Mouse (Mus musculus) left cerebral cortex, adult 8-10 months (tissue): ENCODE data around the gene Nubp1. TPM values are rescaled to one million over a fixed set of nuclear protein-coding genes. Genes with fewer than 3 reads are reported as not detected.

Source experiments
- DNase-seq, 2 experiments: peaks; one replicate each; pipeline ENCODE4 v3.0.0; 2022; ENCODE audit warnings: low spot score in 2 of 2
- total RNA-seq, 4 experiments: library from RNA; stranded (reverse); gene quantifications; 2 replicates each; pipeline ENCODE4 v1.2.4; 2022

Nubp1 gene
- 10 to 100 TPM; 13.3 to 15.9 (median 14.4) TPM for total RNA-seq

DNA sequence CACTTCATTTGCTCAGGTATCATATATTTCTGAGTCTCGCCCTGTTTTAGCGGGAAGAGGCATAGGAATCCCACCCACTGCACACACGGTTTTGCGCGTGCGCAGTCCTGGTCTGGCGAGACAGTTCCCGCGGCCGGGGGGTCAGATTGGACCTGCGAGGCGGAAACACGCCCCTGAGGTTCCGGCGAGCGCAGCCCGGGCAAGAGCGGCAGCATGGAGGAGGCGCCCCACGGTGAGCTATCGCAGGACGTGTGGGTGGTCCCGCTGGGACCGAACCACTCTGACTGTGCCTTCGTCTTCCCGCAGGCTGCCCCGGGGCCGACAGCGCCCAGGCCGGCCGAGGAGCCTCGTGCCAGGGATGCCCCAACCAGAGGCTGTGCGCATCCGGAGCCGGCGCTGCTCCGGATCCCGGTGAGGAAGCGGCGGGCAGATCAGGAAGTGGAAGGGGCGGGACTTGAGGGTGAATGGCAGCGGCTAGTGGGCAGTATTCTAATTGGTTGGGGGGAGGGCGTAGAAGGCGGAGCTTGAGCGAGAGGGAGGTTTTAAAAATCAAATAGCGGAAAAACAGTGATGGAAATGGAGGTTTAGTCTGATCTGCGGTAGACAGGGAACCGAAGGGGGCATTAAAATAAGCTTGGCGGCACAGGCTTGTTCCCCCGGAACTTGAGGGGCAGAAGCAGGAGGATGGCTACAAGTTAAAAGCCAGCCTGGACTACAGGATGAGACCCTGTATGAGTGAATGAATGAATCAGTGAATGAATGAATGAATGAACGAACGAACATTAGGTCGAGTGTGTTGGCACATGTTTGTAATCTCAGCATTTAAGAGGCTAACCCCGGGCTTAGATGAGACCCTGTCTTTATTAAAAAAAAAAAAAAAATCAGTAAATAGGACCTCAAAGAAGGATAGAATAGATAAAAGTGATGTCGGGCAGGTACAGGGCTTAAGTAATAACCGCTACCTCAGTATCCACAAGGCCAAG is at the start of gene Nubp1:
Nubp1 (plus strand) TSS at position 185 of the 983 bp plus-strand sequence.
- peak; percentile 86 to 89 for DNase-seq

DNA sequence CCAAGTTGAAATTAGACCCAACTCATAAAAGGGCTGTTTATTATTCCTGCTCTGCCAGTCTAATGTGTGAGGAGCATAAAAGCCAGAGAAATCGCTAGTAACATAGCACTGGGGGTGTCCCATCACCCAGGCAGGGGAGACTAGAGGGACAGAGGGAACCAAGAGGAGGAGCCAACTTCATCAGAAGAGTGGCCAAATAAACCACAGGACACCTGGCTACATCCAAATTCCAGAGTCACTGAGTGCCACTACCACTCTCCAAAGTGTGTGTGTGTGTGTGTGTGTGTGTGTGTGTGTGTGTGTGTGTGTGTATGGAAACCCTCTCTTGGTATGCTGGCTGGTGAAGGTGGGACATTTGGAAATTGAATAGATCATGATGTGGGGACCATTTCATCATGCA is 48.7 kb upstream of the Nubp1 start:
- DNase-seq, result no peak

DNA sequence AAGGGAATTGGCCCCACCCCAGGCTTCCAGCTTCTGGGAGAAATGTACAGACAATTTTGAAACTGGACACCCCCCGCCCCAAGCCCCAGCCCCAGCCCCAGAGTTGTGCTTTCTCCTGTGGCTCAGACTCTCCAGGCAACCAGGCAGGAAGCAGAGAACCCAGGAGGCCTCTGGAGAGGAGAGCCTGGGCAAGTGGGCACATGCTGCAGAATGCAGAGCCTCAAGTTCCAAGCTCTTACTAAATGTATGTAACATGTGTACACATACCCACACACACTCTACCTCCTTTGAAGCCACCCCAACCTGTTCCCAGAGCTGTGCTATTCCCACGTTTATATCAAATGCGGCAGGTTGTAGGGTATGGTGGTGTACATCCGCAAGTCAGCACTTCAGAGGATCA is 46.0 kb upstream of the Nubp1 start:
- DNase-seq, result no peak

DNA sequence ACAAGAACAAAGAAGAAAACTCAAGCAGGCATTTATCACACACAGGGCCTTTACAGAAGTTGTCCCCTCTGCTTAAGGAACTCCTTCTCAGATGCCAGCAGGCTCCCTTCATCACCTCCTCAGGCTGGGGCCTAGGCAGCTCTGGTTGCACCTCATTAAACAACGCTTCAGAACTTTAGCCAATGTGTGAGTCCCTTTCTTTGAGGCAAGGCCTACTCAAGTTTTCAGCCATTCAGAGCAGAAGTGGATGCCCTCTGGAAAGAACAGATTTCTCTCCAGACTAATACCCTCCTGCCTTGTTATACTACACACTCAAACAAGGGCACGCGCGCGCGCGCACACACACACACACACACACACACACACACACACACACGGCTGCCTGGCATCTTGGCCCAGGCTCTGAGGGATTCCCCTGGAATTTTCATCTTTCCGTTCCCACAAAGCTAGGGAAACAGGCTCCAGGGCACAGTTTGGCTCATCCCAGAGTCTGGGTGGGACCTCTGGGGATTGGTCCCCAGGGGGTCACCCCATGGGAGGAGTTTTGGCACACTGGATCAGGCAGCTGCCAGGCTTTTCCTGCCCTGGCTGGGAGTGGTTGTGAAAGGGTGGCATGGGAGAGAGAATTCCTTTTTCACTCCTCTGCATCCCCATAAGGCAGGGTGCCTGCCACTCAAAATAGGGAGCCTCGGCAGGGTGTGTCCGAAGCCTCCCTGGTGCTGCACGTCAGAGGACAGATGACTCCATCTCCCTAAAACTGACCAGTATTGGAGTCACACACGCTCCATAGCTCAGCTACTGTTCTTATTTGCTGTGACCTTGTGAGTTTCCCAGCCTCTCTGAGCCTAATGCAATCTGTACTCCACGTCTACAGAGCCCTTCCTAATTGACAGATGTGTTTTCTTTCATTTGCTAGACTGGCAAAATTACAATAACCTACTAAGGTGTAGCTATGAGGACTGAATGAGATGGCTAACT is 45.2 kb upstream of the Nubp1 start:
- DNase-seq, result peak in 1 of 2 experiments; percentile 42

DNA sequence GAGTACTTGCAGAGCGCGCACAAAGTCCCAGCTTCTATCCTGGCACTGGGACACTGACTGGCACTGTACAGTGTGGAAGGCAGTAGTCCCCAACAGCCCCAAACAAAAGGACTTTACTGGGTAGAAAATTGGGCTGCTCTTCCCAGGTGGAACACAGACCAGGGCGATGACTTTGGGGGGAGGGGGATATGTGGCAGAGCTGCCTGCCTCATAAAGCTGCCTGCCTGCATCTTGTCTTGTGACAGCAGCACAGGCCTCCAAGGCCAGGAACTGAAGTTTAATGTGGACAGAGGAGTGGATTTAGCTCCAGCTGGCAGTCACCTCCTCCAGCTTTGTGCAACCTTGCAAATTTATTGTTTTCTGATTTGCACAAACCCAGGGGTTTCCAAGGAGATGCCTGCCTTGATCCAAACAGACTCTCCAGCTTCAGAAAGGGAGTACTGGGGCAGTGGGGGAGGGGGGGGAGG is 42.2 kb upstream of the Nubp1 start:
- peak in 1 of 2 experiments; percentile 22 for DNase-seq

DNA sequence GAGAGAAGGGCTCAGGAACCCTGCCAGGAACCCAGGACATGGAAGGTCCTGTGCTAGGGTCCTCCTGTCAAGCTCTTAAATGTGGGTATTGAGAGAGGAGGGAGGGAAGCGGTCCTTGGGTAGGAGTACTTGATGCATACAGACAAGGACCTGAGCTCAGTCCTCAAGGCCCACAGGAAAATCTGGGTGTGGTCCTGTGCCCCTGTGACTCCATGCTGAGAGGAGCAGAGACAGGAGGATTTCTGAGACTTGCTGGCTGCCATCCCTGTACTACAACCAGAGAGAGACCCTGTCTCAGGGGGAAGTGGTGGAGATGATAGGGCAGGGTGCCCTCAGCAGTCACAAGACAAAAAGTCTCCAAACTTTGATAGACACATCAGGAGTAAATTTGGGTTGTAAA is 41.8 kb upstream of the Nubp1 start:
- DNase-seq, result no peak

DNA sequence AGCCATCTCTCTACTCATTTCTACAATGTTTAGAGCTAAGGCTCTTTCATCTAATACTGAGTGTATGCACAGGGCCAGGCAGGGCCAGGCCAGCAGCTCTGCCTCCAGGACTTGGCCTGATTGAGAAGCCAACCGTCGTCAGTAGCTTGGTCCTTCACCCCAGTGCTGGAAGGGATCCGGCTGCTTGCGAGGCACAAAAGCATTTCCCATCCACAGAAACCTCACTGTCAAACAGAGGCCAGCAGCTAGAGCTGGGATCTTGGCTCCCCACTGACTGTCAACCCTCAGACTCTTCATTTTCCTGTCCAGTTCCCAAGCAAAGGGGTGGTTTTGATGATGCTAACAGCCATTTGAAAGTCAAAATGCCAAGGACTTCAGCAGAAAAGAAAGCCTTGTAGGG is 39.4 kb upstream of the Nubp1 start:
- DNase-seq, result no peak

DNA sequence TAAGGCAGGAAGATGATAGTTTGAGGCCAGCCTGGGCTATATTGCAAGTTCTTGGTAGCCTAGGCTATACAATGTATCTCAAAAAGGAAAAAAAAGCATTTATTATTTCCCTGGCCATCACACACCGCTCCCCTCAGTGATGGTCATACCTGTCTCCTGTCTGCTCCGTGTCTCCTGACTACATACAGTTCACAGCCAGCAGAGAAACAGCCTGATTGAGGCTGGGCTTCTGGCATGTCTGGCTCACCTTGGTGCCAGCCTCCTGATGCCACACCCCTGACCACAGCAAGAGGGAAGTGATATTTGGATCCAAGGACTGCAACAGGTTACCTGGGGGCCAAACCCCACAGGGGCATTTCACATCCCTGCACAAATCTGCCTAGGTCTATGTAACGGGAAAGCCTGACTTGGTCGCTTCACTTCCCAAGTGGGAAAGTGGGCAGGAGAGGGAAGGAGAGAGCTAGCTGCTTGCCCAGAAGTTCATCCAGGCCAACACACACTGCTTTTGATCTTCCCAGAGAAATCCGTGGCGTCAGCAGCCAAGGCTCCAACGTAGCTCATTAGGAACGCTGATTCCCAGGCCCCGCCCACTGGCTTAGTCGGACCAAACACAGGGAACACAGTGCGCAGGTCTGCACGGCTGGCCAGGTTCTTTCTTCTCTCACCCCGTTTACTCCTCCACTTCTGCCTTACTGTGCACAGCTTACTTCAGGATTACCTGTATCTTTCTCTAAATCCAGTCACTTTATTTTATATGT is 37.3 kb upstream of the Nubp1 start:
- DNase-seq, result no peak

DNA sequence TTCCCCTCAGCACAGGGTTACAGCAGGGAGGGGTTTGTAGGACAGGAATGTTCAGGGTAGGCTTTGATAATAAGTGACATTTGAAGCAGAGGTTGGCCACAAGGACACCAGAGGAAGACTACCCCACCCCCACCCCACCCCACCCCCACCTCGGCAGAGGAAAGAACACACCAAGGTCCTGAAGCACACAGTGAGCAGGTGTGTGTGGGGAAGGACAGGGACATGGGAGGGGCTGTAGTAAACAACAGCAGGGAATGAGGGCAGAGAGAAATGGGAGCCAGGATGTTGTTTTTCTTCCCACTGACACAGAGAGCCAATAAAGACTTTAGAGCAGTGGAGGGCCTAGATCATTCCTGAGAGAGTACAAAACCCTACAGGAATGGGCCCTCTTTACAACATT is 34.5 kb upstream of the Nubp1 start:
- DNase-seq, result no peak

DNA sequence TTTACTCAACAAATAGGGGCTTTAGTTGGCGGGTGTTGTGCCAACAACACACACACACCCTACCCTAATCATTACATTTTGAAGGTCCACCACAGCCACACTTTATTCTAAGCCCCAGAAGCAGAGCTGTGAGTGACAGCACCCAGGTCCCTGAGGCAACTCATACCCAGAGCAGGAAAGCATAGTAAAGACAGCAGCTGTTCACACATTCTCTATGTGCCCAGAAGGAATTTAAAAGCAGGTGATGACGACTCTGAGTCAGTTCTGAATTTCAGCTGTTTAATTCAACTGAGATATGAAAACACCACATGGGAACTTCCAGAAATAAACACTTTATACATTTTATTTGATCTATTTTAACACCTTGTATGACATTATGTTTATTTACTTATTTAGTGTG is 32.2 kb upstream of the Nubp1 start:
- peak in 1 of 2 experiments; percentile 32 for DNase-seq

DNA sequence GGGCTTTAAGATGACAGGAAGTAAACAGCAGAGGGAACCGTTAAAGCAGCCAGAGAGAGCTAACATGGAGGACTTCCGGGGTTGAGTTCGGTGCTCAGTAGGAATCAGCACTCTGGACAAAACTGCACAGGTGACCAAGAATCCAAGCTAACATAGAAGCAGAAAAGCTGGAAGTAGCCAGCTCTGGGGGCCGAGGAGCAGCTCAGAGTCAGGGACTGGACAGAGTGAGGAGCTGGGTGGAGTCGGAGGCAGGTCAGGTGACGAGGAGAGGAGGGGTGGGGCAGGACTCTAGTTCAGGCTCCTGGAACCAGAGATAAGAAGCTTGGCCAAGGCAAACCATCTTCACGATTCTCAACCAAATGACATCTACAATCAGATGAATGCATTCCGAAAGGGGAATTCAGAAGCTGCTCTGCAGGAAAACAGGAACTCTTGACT is 27.7 kb upstream of the Nubp1 start:
- no peak for DNase-seq

DNA sequence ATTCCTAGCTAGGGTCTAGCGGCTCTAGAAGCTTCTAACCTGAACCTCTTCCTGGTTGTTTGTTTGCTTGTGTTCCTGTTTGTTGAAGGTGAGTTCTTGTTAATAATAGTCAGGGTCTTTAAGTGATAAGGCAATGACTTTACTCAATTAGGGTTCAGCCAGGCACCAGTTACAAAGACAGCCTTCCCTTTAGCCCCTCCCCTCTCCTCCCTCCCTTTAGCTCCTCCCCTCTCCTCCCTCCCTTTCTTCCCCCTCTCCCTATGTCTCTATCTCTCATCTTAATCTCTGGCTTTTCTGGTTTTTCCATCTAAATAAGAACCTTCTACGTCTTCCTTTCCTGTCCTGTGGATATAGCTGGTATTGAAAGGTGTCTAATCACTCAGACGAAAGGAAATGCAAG is 27.2 kb upstream of the Nubp1 start:
- DNase-seq, result no peak

DNA sequence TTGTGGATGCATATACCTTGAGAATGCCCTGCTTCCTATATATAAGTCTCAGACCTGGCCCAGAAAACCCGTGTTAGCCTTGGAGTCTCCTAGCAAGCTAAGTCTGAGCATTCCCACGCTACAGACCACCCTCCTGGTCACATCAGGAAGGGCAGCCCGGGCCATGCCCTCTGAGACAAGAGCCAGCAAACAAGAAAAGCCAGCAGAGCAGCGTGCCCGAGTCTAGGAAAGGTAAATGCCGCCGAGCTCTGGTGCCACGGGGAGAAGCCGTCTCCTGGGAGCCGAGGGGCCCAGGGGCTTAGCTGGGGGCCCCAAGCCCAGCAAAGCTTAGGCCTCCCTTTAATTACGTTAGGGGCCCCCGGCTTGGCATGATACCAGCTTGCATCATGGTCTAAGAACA is 26.5 kb upstream of the Nubp1 start:
- DNase-seq, result no peak

DNA sequence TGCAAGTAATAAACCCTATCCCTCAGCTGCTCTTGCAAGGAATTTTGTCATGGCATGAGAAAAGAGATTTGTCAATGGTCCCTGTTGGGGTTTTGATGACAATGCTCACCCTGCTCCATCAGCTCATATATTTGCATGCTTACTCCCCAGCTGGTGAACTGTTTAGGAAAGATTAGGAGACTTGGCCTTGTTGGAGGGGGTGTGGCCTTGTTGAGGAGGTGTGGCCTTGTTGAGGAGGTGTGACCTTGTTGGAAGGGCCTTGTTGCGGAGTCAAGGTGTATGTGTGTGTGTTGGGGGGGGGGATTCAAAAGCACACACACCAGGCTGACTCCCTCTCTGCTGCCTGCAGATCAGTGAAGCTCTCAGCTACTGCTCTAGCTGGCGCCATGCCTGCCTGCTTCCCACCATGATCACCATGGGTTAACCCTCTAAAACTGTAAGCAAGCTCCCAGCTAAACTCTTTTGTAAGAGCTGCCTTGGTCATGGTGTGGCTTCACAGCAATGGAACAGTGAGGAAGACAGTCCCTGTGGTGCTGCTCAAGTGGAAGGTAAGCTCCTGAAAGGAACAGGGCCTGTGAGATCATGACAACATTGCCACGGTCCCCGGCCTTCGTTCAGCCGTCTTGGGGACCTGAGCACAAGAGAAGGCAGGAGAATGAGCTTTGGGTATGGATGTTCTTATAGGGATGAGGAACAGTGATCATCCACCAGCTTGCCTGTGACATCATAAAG is 22.9 kb upstream of the Nubp1 start:
- no peak for DNase-seq

DNA sequence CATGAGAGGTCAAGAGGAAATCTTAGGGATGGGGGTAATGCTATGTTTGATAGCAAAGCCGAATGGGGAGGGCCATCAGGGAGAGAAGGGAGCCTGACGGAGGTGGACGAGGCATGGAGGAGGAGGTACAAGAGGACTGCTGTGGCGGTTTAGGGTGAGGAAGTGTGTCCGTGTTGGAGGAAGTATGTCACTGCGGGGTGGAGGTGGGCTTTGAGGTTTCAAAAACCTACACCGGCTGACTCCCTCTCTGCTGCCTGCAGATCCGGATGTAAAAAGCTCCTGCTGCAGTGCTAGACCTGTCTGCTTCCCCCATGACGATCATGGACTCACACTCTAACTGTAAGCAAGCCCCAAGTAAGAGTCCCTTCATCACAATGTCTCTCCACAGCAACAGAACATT is 19.2 kb upstream of the Nubp1 start:
- DNase-seq, result no peak

DNA sequence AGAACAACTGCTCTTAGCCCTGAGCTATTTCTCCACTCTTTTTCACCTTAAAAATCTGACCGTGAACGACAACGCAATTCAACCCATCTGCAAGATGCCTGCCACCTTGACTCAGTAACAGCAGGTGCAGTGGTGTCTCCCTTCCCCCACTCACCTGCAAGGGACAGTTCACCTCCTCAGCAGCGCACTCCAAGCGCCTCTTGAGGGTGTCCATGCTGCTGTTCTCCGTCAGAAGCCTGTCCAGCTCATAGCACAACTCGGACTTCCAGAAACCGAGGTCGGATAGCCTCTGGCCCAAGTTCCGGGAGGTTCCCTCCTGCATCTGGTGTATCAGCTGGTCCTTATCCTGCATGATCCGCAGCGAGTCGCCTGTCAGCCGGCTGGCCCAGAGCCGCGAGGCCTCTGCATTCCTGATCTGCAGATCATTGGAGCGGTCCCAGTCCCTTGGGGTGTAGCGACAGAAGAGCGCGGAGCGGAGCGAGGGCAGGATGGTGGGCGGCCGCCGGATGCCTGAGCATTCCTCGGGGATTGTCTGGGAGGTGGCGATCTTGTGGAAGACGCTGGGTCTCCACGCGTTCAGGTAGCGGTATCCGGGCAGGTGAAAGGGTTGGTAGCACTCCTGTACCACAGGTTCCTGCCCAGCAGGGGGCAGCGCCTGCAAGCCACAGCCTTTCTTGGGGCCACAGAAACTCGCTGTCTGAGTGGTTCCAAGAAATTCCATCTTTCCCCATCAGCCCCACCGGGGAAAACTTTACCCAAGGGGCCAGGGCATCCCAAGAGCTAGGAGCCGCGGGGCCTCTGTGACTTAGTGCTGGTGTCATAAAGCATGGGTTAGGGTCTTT is 16.8 kb upstream of the Nubp1 start, which contains the start of gene Tekt5:
Tekt5 (minus strand) TSS at position 792 of the 842 bp plus-strand sequence.
- peak in 1 of 2 experiments; percentile 32 for DNase-seq

DNA sequence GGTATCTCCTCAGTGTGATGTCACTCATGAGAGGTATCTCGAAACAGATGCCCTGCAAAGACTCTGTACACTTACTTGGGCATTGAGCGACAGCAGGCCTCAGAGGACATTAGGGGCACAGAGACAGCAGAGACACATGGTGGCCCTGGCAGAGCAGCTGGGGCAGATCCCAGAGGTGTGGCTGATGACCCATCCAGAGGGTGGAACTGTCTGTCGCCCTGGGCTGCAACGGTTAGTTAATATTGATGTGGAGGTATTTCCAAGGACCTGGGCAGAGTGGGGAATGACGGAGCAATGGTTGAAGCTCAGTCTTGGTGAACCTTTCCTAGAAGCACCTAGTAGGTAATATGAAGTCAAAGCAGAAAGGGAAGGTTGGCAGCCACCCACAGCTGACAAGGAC is 13.0 kb upstream of the Nubp1 start:
- DNase-seq, result no peak

DNA sequence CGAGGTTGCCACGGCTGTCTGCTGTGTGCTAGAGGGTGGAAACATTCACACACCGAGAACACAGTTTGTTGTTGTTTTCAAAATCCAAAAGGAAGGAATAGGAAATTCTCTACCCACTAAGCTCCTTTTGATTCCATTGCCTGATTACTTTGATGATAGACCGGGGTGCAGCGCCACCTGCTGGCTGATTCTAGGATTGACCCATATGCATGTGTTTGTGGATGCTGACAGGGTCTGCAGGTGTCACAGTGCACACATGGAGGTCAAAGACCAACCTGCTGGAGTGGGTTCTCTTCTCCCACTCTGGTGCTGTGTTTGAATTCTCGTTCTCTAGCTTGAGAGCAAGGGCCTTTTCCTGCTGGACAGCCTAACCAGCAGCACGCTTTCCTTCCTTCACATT is 12.6 kb upstream of the Nubp1 start:
- DNase-seq, result peak; percentile 45 to 95

DNA sequence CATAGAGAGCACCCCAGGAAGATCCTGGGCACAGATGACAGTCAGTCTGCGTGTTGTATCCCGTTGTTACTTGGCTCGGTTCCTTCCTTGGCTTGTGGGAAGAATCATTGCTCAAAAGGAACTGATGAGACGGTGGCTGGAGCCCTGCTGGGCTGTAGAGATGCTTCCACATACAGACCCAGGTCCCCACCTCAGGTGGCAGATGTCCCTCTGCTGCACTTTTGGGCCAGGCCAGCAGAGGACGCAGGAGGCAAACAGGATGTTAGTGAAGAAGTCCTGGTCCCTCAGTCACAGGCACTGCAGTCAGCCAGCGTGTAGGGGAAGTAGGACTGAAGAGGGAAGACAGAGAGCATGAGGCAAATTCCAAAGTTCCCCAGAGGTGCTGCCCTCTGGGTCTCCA is 4.2 kb downstream of the Nubp1 start:
- no peak for DNase-seq
